Mouse (Mus musculus): ENCODE results near the gene Acbd6.

GRCm38 (mm10) chr1:155627746-155628145 is 69.8 kb downstream of the Acbd6 start:
- TF ChIP-seq CTCF (IDR thresholded peaks at IDR 0.05; ENCODE audit: low read depth, low read length): no peak
- TF ChIP-seq POLR2A (IDR thresholded peaks at IDR 0.05; ENCODE audit: extremely low read depth, insufficient read depth, low read length): no peak

All from liver, adult 2 months (tissue).